Mouse (Mus musculus): Measurements from ENCODE around the gene Lgals4.
A peak's percentile ranks its signal among the peaks of the same experiment; 100 is the strongest.

Gene Lgals4

DNA sequence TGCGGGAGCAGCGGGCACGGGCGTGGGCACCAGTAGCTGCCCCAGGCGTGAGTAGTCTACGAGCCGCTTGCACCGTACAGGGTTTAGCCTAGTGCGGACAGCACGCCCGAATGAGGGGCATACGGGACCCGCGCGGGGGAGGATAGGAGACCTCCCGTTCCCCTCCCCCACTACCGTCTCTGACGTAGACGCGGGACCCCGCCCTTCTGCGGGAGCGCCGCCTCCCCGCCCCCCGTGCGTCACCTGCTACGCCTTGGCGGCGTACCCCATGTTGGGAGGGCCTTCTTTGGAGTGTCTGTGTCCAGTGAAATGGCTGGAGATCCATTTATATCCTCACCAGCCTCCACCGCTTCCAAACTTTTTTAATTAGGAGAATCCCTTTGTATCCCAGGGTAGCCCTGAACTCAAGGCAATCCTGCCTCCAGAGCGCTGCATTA is 24.7 kb upstream of the Lgals4 start:
- DNase-seq = peak; percentile 96

DNA sequence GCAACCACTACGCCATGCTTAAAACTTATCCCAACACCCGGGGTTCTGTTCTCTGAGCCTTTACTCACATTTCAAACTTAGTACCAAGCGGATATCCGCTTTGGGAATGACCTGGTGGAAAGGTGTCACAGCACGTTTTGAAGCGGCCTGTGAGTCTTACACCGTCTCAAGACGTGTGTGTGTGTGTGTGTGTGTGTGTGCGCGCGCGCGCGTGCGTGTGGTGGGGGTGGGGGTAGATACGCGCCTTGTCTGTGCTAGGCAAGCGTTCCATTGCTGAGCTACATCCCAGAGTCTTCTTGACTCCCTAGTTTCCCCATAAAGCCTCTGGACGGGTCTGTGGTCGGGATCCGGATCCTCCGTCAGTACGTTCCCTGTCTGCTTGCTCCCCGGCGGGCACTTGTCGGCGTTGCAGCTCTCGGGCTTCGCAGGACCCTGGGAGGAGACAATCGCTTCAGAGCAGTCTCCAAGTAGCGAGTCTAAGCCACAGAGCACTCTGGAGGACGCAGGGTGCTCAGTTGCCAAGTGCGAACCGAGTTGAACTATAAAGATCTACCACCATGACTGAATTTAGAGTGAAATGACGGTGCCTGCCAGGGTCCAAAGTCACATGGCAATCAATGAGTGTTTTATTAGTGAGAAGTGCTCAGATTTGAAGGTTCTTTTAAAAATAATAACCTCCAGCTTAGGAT is 24.1 kb upstream of the Lgals4 start:
- peak; percentile 75 for DNase-seq

DNA sequence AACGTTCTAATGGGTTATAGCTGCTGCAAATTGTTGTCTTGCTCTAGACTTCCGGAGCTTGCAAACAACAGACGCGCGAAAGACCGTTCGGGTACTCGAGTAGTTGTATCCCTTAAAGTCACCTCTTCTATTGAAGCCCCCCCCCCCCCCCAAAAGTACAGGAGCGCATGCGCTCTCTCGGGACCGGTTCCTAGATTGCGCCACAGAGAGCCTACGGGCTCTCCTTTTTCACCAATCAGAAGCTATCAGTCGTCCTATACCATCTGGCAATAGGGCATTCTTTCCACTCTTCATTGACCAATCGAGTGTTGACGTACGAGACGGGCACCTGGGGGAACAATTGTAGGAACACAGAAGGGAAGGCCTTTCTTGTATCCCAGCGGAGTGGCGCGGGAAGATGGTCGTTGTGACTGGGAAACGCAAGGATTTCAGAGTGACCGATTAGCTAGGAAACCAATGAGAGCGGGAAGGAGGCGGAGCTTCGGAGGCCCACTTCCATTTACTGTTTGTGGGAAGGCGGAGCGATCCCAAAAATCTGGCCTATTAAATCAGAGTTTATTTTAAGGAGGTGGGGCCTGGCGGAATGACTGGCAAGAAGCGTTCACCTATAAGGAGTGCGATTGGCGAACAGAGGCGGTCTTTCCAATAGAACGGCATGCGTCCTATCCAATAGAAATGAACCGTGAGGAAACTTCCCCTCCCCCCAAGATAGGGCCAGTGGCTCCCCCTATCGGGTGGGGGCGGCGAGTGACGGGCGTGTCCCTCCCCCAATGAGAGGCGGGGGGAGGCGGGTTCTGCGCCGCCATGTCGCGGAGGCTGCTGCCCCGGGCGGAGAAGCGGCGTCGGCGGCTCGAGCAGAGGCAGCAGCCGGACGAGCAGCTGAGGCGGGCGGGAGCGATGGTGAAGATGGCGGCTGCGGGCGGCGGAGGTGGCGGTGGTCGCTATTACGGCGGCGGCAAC is 23.3 kb upstream of the Lgals4 start:
- DNase-seq = peak; percentile 100

DNA sequence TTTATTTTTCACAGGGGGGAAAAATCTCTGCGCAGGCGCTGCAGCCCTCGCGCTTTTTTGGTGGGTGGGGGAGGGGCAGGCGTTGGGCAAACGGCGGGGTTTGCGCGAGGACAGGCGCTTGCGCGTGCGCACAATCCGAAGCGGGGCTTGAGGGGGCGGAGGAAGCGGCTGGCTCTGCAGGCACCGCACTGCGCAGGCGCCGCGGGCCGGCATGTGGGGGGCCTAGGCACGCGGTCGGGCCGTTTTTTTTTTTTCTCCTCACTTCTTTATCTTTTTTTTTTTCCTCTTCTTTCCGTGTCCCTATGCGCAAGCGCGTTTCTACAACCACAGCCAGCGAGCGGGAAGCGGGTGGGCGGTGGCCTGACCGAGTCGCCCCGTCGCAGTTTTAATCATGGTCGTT is 22.4 kb upstream of the Lgals4 start:
- peak; percentile 92 for DNase-seq

DNA sequence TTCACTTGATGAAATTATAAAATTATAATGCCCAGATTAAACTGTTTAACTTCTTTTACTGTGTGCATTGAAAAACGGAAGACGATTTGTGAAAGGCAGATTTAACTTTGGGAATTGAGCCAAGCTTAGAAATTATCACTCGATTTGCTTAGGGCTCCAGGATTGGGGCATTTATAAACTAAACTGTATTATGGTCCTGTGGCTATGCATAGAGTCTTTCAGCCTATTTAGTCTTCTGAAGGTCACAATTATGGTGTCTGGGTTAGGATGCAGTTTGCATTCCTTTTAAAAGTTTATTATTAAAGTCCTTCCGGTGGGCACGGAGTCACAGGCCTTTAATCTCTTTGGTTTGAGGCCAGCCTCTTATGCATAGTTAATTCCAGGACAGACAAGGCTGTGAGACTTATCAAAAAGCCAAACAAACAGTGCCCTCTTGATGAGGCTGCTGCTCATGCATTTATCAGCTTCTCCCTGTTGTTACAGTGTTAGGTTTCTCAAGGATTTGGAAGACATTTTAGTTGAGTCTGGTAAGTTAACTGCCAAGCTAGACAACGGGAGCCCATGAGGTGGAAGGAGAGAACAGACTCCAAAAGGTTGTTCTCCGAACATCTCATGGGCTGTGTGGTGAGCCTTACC is 21.9 kb upstream of the Lgals4 start:
- no peak for DNase-seq

DNA sequence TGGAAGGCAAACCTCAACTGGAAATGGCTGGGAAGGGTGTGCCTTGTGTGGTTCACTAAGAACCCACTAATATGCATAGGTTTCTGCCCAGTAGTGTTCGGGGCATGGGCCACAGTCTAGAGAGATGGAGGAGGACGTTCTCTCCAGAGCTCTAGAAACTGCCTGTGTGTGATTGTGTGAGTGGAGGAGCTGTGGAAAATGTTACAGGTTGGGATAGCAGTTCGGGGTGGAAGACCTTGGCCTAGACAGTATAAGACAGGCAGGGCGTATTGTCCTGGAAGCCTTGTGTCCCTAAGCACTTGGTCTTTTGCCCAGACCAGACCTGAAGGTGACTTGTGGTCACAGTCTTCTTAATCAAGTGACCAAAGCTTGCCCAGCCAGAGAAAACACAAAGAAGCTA is 21.2 kb upstream of the Lgals4 start:
- DNase-seq = no peak

DNA sequence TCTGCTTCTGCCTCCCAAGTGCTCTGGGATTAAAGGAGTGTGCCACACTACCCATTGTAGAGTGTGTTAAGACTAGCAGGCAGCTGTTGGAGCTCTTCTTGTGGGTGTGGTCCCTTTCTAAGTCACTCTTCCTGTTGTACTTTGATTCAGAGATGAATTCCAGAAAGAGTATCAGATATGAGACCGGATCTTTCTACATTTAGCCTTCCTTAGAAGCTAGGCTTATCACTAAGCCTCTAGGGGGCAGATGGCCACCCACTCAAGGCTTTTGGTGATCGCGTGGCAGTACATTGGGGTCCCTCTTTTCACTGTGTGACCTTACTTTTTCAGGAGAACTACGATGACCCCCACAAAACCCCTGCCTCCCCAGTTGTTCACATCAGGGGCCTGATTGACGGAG is 20.7 kb upstream of the Lgals4 start:
- peak; percentile 50 for DNase-seq

DNA sequence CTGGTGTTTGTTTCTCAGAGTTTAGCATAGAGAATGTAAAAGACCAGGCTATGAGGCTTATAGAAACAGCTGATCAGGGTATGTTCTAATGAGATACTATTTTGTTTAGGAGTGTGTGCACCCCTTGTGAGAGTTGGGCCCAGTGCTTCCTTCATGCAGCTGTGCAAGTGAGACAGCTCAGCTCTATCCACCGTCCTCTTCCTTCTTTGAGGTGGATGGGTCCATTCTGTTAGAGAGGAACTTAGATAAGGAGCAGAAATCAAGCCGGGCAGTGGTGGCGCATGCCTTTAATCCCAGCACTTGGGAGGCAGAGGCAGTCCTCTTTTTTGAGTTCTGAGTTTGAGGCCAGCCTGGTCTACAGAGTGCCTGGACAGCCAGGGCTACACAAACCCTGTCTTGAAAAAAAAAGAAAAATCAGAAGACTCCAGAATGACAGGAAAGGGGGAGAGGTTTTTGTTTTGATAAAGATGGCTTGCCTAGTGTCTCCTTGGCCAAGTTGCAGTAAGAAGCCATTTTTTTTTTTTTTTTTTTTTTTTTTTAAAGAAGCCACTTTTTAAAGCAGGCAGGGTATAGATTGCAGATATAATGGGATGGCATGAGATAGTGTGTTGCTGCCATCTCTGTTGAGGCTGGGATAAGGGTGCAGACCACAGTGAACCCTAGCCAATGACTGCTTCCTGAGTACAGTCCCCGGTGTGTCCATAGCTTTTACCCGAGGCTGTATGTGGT is 19.2 kb upstream of the Lgals4 start:
- no peak for DNase-seq

DNA sequence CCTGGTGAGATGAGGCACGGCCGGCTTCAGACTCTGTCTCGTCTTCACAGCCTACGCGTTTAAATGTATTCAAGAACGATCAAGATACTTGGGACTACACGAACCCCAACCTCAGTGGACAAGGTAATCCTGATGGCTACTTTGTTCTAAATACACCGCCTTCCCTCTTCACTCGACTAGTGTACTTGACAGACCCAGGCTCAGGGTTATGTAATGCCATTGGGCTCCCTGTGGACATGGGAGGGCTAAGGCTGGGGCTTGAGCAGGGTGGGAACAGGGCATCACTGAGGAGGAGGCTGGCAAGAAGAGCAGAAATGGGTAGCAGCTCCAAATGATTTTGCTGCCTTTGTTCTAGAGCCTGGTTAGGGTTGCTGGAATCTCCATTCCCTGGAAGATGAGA is 18.4 kb upstream of the Lgals4 start:
- no peak for DNase-seq

DNA sequence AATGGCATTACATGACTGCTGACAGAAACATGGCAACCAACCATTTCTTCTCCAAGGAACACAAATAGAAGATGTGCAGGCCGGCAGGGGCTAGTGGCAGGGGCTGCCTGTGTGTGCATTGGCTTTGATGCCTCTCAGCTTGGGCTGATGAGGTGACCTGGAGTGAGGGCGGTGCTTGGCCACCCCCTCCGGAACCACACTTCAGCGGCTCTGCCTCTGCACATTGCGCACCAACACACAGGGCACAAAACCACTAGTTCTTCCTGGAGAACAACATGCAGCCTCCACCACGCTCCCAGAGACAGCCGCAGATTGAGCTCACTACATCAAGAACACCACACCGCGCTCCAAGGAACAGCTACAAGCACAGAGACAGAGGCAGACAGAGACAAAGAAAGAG is 17.5 kb upstream of the Lgals4 start:
- DNase-seq = no peak

DNA sequence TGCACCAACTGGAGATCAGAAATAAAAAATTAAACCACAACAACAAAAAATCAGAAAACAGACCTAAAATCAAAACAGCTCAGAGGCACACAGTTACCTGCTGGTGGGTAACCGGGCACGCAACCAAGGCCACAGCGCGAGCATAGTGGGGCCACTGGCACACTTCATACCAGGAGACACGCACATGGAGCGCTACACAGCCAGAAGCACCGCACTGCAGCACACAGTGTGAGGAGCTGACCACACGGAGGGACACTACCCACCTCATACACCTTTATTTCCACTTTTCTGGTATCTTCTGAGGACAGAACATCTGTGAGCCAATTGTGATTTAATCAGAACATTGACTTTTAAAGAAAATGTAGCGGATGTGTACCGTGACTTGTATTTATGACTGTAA is 16.7 kb upstream of the Lgals4 start:
- DNase-seq = no peak

DNA sequence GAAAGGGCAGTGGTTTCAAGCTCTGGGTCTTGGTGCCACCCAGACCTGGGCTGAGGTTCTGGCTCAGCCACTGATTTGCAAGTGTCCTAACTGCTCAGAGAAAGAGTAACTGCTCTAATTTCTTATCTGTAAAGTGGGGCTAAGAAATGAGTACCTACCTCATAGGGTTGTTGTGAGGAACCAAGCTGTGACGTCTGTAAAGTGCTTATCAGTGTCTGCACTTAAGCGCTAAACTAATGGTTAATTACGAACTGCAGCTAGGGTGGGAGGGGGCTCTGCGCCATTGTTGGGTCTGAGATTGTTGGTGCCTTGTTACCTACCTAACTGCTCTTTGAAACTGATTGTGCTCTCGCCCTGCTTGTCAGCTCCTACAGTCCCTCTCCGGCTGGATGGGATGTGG is 16.1 kb upstream of the Lgals4 start:
- DNase-seq = no peak

DNA sequence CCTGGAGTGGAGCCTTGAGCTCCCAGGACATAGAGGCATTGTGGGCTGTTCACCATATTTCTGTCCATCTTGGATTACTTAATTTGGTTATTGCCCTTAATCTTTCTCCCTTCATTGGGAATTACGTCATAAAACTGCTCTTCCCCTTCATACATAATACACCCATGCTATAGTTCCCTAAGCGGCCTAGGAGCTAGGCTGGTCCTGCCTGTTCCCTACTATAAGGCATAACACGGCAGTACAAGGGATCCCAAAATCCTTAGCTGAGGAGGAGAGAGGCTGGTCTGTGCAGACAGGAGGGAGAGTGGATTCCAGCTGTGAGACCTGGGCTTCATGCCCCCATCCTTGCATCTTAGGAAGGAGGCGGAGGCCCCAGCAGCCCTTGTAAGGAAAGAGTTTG is 15.7 kb upstream of the Lgals4 start:
- no peak for DNase-seq

DNA sequence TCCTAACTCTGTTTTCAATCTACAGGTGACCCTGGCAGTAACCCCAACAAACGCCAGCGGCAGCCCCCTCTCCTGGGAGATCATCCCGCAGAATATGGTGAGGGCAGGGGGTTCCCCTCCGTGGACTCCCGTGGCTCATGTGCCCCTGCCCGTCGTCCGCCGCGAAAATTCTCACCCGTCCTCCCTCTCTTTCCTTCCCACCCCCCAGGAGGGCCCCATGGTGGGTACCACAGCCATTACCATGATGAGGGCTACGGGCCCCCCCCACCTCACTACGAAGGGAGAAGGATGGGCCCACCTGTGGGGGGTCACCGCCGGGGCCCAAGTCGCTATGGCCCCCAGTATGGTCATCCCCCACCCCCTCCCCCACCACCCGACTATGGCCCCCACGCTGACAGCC is 15.2 kb upstream of the Lgals4 start:
- DNase-seq = no peak

DNA sequence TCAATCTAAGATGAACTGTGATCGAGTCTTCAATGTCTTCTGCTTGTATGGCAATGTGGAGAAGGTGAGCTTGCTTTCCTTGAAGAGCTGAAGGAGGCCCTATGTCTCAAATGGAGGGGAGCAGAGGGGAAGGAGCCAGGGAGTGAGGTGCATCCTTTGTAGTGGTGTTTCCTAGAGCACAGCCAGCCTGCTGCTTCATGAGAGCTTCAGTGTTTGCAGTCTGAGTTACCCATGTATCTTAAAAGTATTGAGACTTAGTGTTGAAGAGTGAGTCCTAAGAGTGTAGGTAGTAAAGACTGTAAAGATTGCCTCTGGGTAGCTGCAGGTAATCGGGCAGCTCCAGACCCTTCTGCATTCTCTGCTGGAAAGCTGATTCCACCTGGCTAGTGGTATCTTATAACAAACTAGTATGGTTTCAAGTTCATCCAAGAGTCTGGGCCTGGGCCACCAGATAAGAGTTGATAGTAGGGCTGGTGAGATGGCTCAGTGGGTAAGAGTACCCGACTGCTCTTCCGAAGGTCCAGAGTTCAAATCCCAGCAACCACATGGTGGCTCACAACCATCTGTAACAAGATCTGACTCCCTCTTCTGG is 14.7 kb upstream of the Lgals4 start:
- DNase-seq = no peak

DNA sequence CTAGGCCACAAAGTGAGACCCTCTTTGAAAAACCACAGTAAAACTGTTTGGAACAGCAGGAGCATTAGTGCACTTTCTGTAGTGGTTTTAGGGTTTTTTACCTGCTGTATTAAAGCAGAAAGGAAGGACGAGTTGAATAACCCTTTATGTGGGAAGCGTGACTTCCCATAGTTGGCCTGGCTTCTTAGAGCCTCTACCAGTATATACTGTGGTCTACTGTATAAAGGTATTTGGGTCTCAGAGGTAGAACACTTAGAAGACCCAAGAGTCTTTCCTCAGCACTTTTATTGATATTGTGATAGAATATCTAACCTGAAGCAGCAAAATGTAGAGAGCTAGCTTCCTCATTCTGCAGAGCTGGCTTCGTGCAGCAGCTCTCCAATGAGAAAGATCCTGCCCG is 14.1 kb upstream of the Lgals4 start:
- DNase-seq = no peak

DNA sequence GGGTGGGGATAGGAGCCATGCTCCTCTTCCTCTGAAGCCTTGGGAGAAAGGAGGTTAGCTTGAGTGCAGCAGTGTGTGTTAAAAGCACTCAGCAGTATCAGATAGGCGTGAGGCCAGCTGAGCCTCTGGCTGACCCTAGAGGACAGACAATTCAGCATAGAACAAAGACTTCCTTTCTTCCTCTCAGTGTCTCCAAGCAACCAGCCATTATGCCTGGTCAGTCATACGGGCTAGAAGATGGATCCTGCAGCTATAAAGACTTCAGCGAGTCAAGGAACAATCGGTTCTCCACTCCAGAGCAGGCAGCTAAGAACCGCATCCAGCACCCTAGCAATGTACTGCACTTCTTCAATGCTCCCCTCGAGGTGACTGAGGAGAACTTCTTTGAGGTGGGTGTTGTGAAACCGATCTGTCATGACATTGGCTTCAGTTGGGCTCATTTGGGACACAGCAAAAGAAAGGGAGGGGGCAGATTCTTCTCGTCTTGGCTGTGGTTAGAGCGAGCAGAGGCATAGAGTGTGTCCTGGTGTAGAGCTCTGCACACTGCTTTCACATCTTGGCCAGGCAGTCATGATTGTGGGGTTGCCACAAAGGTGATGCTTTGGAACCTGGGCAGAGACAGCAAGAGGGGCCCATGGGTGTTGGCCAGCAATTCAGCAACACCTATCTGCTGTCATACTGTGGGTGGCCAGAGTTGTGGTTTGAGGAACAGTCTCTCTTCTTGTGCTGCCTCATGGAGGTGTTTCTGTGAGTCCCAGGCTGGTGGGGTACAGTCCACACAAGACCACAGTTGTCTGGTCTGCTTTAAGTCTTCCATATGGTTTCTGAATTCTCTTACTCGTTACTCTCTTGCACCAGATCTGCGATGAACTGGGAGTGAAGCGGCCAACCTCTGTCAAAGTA is 13.0 kb upstream of the Lgals4 start:
- DNase-seq = peak; percentile 87

DNA sequence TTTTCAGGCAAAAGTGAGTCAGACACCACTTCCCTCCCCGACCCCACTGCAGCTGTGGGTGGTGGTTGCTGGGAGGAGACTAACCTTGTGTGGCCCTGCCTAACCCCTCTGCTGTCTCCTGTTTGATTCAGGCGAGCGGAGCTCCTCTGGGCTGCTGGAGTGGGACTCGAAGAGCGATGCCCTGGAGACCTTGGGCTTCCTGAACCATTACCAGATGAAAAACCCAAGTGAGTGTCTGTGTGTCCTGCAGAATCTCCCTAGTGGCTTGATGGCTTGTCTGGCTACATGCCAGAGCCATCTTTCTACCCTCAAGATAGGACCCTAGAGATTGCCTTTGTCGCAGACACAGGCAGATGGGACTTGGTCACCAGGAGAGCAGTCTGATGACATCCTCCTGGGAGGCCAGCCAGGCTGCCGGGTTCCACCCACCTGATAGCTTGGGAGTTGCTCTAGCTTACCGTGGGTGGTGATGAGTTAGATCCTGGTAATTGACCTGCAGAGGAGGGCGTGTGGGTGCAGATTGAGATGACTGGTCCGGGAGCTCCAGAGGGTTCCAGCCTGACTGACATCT is 12.3 kb upstream of the Lgals4 start:
- DNase-seq = peak; percentile 35

DNA sequence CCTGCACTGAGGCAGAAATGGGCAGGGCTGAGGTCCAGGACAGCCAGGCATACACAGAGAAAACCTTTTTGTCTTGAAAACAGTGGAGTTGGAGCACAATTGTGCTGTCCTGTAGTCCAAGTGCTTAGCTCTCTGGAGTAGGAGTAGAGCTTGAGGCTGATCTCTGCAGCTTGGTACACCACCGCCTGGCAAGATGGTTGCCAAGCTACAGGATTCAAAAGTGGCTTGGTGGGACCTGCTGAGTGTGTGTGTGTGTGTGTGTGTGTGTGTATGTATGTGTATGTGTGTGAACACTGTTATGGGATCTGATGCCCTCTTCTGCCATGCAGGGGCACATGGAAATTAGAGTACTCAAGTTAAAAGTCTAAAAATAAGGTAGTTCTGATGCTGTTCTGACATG is 11.1 kb upstream of the Lgals4 start:
- DNase-seq = no peak

DNA sequence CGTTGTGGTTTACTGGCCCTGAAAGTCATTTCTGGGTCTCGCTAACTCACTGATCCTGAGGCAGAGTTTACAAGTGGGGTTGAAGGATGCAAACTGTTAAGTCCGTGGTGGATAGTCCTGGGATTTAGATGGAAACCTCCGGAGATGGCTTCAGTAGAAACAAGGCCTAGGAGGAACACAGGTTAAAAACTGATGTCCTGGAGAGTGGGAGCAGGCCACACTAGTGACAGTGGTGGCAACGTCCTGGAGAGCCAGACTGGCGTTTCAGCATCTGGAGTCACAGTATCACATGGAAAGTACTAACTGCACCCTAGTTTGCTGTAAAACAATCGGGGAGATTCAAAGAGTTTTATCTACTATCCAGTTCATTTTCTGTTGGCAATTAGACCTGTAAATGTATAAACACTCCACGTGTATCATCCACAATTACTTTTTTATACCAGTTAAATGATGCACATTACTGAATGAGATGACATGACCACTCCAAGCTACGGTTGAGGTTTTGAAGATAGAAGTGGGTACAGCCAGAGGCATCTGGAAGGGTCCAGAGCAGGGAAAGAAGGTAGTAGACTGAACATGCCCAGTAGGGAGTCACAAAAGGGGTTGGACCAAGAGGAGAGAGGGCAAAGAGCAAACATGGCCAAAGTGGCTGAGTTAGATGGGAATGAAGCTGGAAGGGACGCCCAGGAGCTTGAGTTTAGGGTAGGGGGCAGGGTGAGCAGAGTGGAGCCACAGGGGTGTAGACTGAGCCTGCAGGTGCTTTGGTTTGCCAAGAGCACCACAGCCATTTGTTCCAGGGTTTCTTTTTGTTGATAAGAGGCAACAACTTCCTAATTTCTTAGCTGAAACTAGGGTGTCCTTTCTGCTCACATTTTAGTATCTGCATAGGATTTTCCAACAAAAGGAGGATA is 10.4 kb upstream of the Lgals4 start:
- DNase-seq = no peak
